Mouse (Mus musculus) lung, embryonic 16.5 days (tissue): Measurements from ENCODE around the gene Ush2a. TPM values are rescaled to one million over a fixed set of nuclear protein-coding genes. Genes with fewer than 3 reads are reported as not detected.

ENCODE experiments used
- ATAC-seq: fragments of 200-750 bp; cut with Nextera tagmentation; 2 replicates; pipeline ENCODE4 v1.8.0; 2017; ENCODE audit warnings: low read depth, mild to moderate bottlenecking, moderate library complexity
- H3K27ac ChIP-seq: fragments of 300-500 bp; sonication (generic); 2 replicates; pipeline ENCODE4 v1.5.1; 2014; ENCODE audit warnings: mild to moderate bottlenecking, control low read depth, low read length
- H3K27me3 ChIP-seq: fragments of 300-500 bp; sonication (generic); 2 replicates; pipeline ENCODE4 v1.6.1; 2014; ENCODE audit warnings: low read depth, low read length, mixed read lengths; ENCODE audit not compliant: control insufficient read depth, insufficient read depth
- H3K36me3 ChIP-seq: fragments of 300-500 bp; sonication (generic); 2 replicates; pipeline ENCODE4 v1.6.1; 2014; ENCODE audit warnings: low read length; ENCODE audit not compliant: control insufficient read depth, insufficient read depth
- H3K4me1 ChIP-seq: fragments of 300-500 bp; sonication (generic); replicated peaks from 2 replicates; pipeline ENCODE4 v1.6.1; 2014; ENCODE audit warnings: low read length, mixed read lengths; ENCODE audit not compliant: control insufficient read depth, insufficient read depth
- H3K4me2 ChIP-seq: fragments of 300-500 bp; sonication (generic); 2 replicates; pipeline ENCODE4 v1.6.1; 2014; ENCODE audit warnings: low read depth, low read length, control low read depth
- H3K4me3 ChIP-seq: fragments of 300-500 bp; sonication (generic); 2 replicates; pipeline ENCODE4 v1.5.1; 2014; ENCODE audit warnings: mild to moderate bottlenecking, low read length, control low read depth
- H3K9ac ChIP-seq: fragments of 300-500 bp; sonication (generic); 2 replicates; pipeline ENCODE4 v1.6.1; 2014; ENCODE audit warnings: low read length, control low read depth
- H3K9me3 ChIP-seq: fragments of 300-500 bp; sonication (generic); 2 replicates; pipeline ENCODE4 v1.6.1; 2016; ENCODE audit warnings: low read length; ENCODE audit not compliant: control insufficient read depth
- WGBS: fragments of 180-500 bp; shearing (Covaris S2); extraction: QIAGEN DNeasy Blood & Tissue Kit; methylation state at CpG from one replicate; pipeline ENCODE4 v1.1.7; 2014; 5-methylcytosine and 5-hydroxymethylcytosine counted together
- polyA plus RNA-seq: library from polyadenylated mRNA; unstranded; fragments of >200 nt; fragmentation: Nextera tagmentation; extraction: Ambion mirVana; gene quantifications from 2 replicates; pipeline ENCODE4 v1.2.1, GENCODE M21; 2015

Gene Ush2a
- 0.11 TPM in 1 of 2 replicates, not detected in the other for polyA plus RNA-seq

GRCm38 (mm10) chr1:188261903-188262682 lies at the start of gene Ush2a:
Gene Ush2a, plus strand, starts transcription at chr1:188262023.
- 66% methylated on average over 10 of the region's 10 CpGs for WGBS

GRCm38 (mm10) chr1:188214885-188215611 lies 46.8 kb upstream of the Ush2a start:
- Histone ChIP-seq H3K4me2 (no peak overlapping the region), H3K9ac (no peak overlapping the region), H3K36me3 (no peaks in the 10 kb centered on the region), H3K4me1 (0 out of 2 replicates have a peak, but pooled peaks cover 3% of the 10 kb centered on the region), H3K4me3 (no peak overlapping the region), H3K27ac (no peak overlapping the region), H3K27me3 (no peaks in the 10 kb centered on the region), H3K9me3 (no peaks in the 10 kb centered on the region)
- WGBS: 36% methylated on average over 10 of the region's 10 CpGs
- ATAC-seq: peak; percentile 78

More at GRCm38 (mm10) chr1:188261903-188262682, at the start of gene Ush2a:
- no peaks in the 10 kb centered on the region for H3K9me3 ChIP-seq
- no peaks in the 10 kb centered on the region for H3K27me3 ChIP-seq
- H3K9ac ChIP-seq: no peak within 1 kb of the TSS
- no peak within 1 kb of the TSS for H3K27ac ChIP-seq
- no peaks in the 10 kb centered on the region for H3K36me3 ChIP-seq
- H3K4me1 ChIP-seq: no peaks in the 10 kb centered on the region
- H3K4me3 ChIP-seq: no peak within 1 kb of the TSS
- H3K4me2 ChIP-seq: no peak within 1 kb of the TSS
- ATAC-seq: no peak

- no peak for ATAC-seq
- H3K4me3 ChIP-seq: no peak overlapping the region
- H3K27me3 ChIP-seq: no peaks in the 10 kb centered on the region
- no peak overlapping the region for H3K27ac ChIP-seq
- no peak overlapping the region for H3K9ac ChIP-seq
- no peaks in the 10 kb centered on the region for H3K9me3 ChIP-seq
- H3K4me2 ChIP-seq: no peak overlapping the region
- H3K36me3 ChIP-seq: no peaks in the 10 kb centered on the region
- WGBS: 79% methylated on average over 4 of the region's 4 CpGs
- H3K4me1 ChIP-seq: no peaks in the 10 kb centered on the region
Measured at GRCm38 (mm10) chr1:188221226-188221792, 40.5 kb upstream of the Ush2a start.

GRCm38 (mm10) chr1:188233036-188233724 lies 28.6 kb upstream of the Ush2a start:
- Histone ChIP-seq H3K27me3 (no peaks in the 10 kb centered on the region), H3K9me3 (no peaks in the 10 kb centered on the region), H3K9ac (no peak overlapping the region), H3K4me1 (no peaks in the 10 kb centered on the region), H3K4me3 (no peak overlapping the region), H3K27ac (no peak overlapping the region), H3K4me2 (no peak overlapping the region), H3K36me3 (no peaks in the 10 kb centered on the region)
- WGBS: 81% methylated on average over 5 of the region's 5 CpGs
- ATAC-seq: no peak

- H3K9ac ChIP-seq: no peak overlapping the region
- H3K4me2 ChIP-seq: no peak overlapping the region
- no peak overlapping the region for H3K27ac ChIP-seq
- H3K4me3 ChIP-seq: no peak overlapping the region
- 0 out of 2 replicates have a peak, but pooled peaks cover 2% of the 10 kb centered on the region for H3K4me1 ChIP-seq
- H3K9me3 ChIP-seq: no peaks in the 10 kb centered on the region
- H3K36me3 ChIP-seq: no peaks in the 10 kb centered on the region
- H3K27me3 ChIP-seq: no peaks in the 10 kb centered on the region
- no peak for ATAC-seq
Measured at GRCm38 (mm10) chr1:188238636-188239035, 23.2 kb upstream of the Ush2a start.

GRCm38 (mm10) chr1:188241766-188242165 lies 20.1 kb upstream of the Ush2a start:
- Histone ChIP-seq H3K4me3 (no peak overlapping the region), H3K9ac (no peak overlapping the region), H3K4me1 (0 out of 2 replicates have a peak, but pooled peaks cover 2% of the 10 kb centered on the region), H3K27ac (no peak overlapping the region), H3K4me2 (no peak overlapping the region), H3K9me3 (no peaks in the 10 kb centered on the region), H3K36me3 (no peaks in the 10 kb centered on the region), H3K27me3 (no peaks in the 10 kb centered on the region)
- WGBS: 72% methylated on average over 10 of the region's 10 CpGs
- ATAC-seq: no peak

GRCm38 (mm10) chr1:188257500-188257899 lies 4.3 kb upstream of the Ush2a start:
- WGBS: 84% methylated on average over 7 of the region's 7 CpGs
- Histone ChIP-seq H3K9me3 (no peaks in the 10 kb centered on the region), H3K27ac (no peak overlapping the region), H3K27me3 (no peaks in the 10 kb centered on the region), H3K4me3 (no peak overlapping the region), H3K4me1 (no peaks in the 10 kb centered on the region), H3K9ac (no peak overlapping the region), H3K4me2 (no peak overlapping the region), H3K36me3 (no peaks in the 10 kb centered on the region)
- no peak for ATAC-seq

GRCm38 (mm10) chr1:188260259-188261107 lies 1.3 kb upstream of the Ush2a start:
- no peaks in the 10 kb centered on the region for H3K4me1 ChIP-seq
- no peak overlapping the region for H3K27ac ChIP-seq
- no peaks in the 10 kb centered on the region for H3K27me3 ChIP-seq
- no peaks in the 10 kb centered on the region for H3K9me3 ChIP-seq
- no peak for ATAC-seq
- no peak overlapping the region for H3K4me3 ChIP-seq
- H3K9ac ChIP-seq: no peak overlapping the region
- WGBS: 78% methylated on average over 6 of the region's 6 CpGs
- H3K4me2 ChIP-seq: no peak overlapping the region
- no peaks in the 10 kb centered on the region for H3K36me3 ChIP-seq
